Mouse (Mus musculus): ENCODE results near the gene 2010111I01Rik. TPM values are rescaled to one million over a fixed set of nuclear protein-coding genes. Genes with fewer than 3 reads are reported as not detected.

2010111I01Rik gene
- total and polyA plus RNA-seq, 3 experiments, result 13.3 to 19.8 (median 14.4) TPM

DNA sequence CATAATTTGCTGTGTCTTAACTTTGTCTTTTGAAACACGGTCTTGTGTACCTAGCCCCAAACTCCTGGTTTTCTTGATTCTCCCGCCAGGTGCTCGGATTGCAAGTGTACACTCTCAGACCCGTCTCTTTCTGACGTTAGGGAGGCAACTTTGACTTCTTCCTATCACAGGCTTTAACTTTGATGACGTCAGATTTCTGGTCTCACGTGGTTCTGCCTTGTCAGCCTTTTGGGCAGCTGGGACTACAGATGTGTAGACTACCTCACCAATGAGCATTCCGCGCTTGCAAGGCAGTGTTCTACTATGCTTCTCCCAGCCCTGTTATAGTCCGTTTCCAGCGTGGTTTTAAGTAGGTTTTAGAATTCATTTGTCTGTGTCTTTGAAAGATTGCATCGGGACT, 137.1 kb downstream of the 2010111I01Rik start:
- Histone ChIP-seq H3K27ac (ENCODE audit: insufficient read depth, low read depth) (no peak overlapping the region), H3K4me2 (ENCODE audit: insufficient read depth, low read depth, poor library complexity, severe bottlenecking) (no peak overlapping the region), H3K36me3 (replicated peaks in 1 of 2; ENCODE audit: control insufficient read depth in 1 of 2, insufficient read depth in 1 of 2, low read length in 1 of 2) (no peaks in the 10 kb centered on the region), H3K9ac (ENCODE audit: insufficient read depth, low read depth) (no peak overlapping the region), H3K4me3 (replicated peaks in 1 of 3; ENCODE audit: low read depth in 2 of 3, low read length in 2 of 3, poor library complexity in 1 of 3) (no peak overlapping the region), H3K27me3 (replicated peaks) (no peaks in the 10 kb centered on the region), H3K79me2 (replicated peaks; ENCODE audit: control insufficient read depth, extremely low read depth, insufficient read depth, poor library complexity, severe bottlenecking) (no peaks in the 10 kb centered on the region), H3K9me3 (replicated peaks; ENCODE audit: low read length) (no peaks in the 10 kb centered on the region), H3K4me1 (ENCODE audit: control insufficient read depth in 1 of 2, insufficient read depth in 2 of 2) (peaks cover 0 to 4% of the 10 kb centered on the region in 2 experiments; a peak in 2 of 4 replicates)
- TF ChIP-seq RAD21 (IDR thresholded peaks at IDR 0.05; ENCODE audit: low read depth, low read length) (no peak), ZKSCAN1 (IDR thresholded peaks at IDR 0.05; ENCODE audit: borderline replicate concordance, low read depth, low read length) (no peak), ZMIZ1 (IDR thresholded peaks at IDR 0.05; ENCODE audit: low read depth, low read length) (no peak), MAX (IDR thresholded peaks at IDR 0.05; ENCODE audit: low read length) (no peak), MYC (IDR thresholded peaks at IDR 0.05; ENCODE audit: low read depth, low read length) (no peak), EP300 (IDR thresholded peaks at IDR 0.05; ENCODE audit: low read length) (no peak), GABPA (IDR thresholded peaks at IDR 0.05; ENCODE audit: insufficient replicate concordance, low read depth, low read length) (no peak), TCF12 (IDR thresholded peaks at IDR 0.05; ENCODE audit: low read depth, low read length) (no peak), TBP (conservative IDR thresholded peaks at IDR 0.05; ENCODE audit: low read depth, low read length) (no peak), RCOR1 (conservative IDR thresholded peaks at IDR 0.05; ENCODE audit: low read depth, low read length) (no peak), UBTF (IDR thresholded peaks at IDR 0.05; ENCODE audit: low read depth, low read length) (no peak), JUND (conservative IDR thresholded peaks at IDR 0.05; ENCODE audit: low read depth, low read length) (no peak), MEF2A (IDR thresholded peaks at IDR 0.05; ENCODE audit: borderline replicate concordance, low read depth, low read length) (no peak), MXI1 (IDR thresholded peaks at IDR 0.05; ENCODE audit: low read depth, low read length) (no peak), IRF4 (IDR thresholded peaks at IDR 0.05; ENCODE audit: low read depth, low read length) (no peak)
- DNase-seq (ENCODE audit: extremely low read depth), result no peak
- in situ Hi-C loops (cut with MboI; ENCODE audit: low pct_ligation_motif_present, low pct_unique_long_range_greater_than_20kb, low sequenced_read_pairs) (no loop called here), dilution Hi-C loops (cut with MboI; ENCODE audit: extremely low pct_ligation_motif_present, extremely low pct_unique_long_range_greater_than_20kb, low sequenced_read_pairs) (no loop called here)

DNA sequence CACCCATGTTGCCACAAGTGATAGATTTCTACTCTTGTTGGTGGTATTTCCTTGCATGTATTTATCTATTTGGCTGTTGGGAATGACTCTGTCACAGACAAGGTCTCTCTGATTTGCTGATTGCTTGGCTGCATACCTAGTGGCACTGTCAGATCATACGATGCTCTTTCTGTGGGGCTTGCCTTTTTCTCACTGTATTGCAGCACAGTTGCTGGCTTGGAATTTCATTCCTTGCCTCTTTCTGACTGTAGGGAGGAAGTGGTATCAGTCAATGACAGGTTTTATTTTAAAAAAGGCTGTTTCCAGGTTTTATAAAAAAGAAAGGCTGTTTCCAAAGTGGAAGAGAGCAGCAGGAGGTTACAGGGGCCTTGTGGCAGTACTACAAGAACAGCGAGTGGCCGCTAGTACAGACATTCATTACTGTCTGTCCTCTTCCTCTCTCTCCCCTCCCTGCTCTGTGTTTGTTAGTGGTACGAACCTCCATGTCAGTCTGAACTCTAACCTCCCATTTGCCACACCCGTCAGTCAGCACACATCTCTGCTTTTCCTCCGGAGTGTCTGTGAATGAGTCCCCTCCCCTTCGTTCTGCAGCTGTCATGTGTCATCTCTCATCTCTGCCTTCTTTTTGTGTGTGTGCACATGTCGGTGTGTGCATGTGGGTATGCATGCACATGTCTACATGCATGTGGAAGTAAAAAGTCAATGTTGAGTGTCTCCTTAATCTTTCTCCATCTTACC, 138.3 kb downstream of the 2010111I01Rik start:
- DNase-seq (ENCODE audit: extremely low read depth), result no peak
- H3K4me3 ChIP-seq (replicated peaks in 1 of 3; ENCODE audit: low read depth in 2 of 3, low read length in 2 of 3, poor library complexity in 1 of 3), result no peak overlapping the region
- H3K9me3 ChIP-seq (replicated peaks; ENCODE audit: low read length), result no peaks in the 10 kb centered on the region
- no peak overlapping the region for H3K9ac ChIP-seq (ENCODE audit: insufficient read depth, low read depth)
- no peak overlapping the region for H3K27ac ChIP-seq (ENCODE audit: insufficient read depth, low read depth)
- no peaks in the 10 kb centered on the region for H3K36me3 ChIP-seq (replicated peaks in 1 of 2; ENCODE audit: control insufficient read depth in 1 of 2, insufficient read depth in 1 of 2, low read length in 1 of 2)
- dilution Hi-C loops (cut with MboI; ENCODE audit: extremely low pct_ligation_motif_present, extremely low pct_unique_long_range_greater_than_20kb, low sequenced_read_pairs), result no loop called here
- no peak for TF ChIP-seq JUND (conservative IDR thresholded peaks at IDR 0.05; ENCODE audit: low read depth, low read length)
- TF ChIP-seq SIN3A (IDR thresholded peaks at IDR 0.05; ENCODE audit: low read length), result no peak
- no peak for TF ChIP-seq EP300 (IDR thresholded peaks at IDR 0.05; ENCODE audit: low read length)
- TF ChIP-seq USF2 (conservative IDR thresholded peaks at IDR 0.05; ENCODE audit: low read depth, low read length), result no peak
- TF ChIP-seq RAD21 (IDR thresholded peaks at IDR 0.05; ENCODE audit: low read depth, low read length), result no peak
- no peak for TF ChIP-seq MEF2A (IDR thresholded peaks at IDR 0.05; ENCODE audit: borderline replicate concordance, low read depth, low read length)
- no peak for TF ChIP-seq NELFE (IDR thresholded peaks at IDR 0.05; ENCODE audit: low read depth, low read length)
- no peak for TF ChIP-seq GABPA (IDR thresholded peaks at IDR 0.05; ENCODE audit: insufficient replicate concordance, low read depth, low read length)
- no peak for TF ChIP-seq UBTF (IDR thresholded peaks at IDR 0.05; ENCODE audit: low read depth, low read length)
- no peak for TF ChIP-seq ZNF384 (IDR thresholded peaks at IDR 0.05; ENCODE audit: low read depth, low read length)
- no peak for TF ChIP-seq KAT2A (IDR thresholded peaks at IDR 0.05; ENCODE audit: insufficient replicate concordance, low read length)
- TF ChIP-seq PAX5 (IDR thresholded peaks at IDR 0.05; ENCODE audit: low read length), result no peak
- in situ Hi-C loops (cut with MboI; ENCODE audit: low pct_ligation_motif_present, low pct_unique_long_range_greater_than_20kb, low sequenced_read_pairs), result no loop called here
- H3K27me3 ChIP-seq (replicated peaks), result no peaks in the 10 kb centered on the region
- H3K79me2 ChIP-seq (replicated peaks; ENCODE audit: control insufficient read depth, extremely low read depth, insufficient read depth, poor library complexity, severe bottlenecking), result no peaks in the 10 kb centered on the region
- no peak overlapping the region for H3K4me2 ChIP-seq (ENCODE audit: insufficient read depth, low read depth, poor library complexity, severe bottlenecking)
- peaks cover 0 to 4% of the 10 kb centered on the region in 2 experiments; a peak in 2 of 4 replicates for H3K4me1 ChIP-seq (ENCODE audit: control insufficient read depth in 1 of 2, insufficient read depth in 2 of 2)

All from CH12.LX (cell line).